Mouse (Mus musculus) frontal cortex, postnatal 14 days (tissue): ENCODE data around the gene Smtn.
A peak's percentile ranks its signal among the peaks of the same experiment; 100 is the strongest.

Experiments
- DNase-seq, 2 experiments: peaks; one replicate each; pipeline ENCODE4 v3.0.0; 2022; ENCODE audit warnings: low spot score in 2 of 2

The Smtn gene

GRCm38 (mm10) chr11:3547047-3547446 lies 6.6 kb upstream of the Smtn start:
- DNase-seq: no peak

DNA sequence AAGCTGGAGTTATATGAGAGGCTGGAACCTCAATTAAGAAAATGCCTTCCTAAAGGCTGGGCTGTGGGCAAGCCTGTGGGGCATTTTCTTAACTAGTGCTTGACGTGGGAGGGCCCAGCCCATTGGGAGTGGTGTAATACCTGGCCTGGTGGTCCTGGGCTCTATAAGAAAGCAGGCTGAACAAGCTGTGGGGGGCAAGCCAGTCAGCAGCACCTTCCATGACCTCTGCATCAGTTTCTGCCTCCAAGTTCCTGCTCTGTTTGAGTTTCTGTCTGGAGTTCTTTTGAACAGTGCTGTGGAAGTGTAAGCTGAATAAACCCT lies 5.8 kb upstream of the Smtn start:
- DNase-seq: no peak

- DNase-seq: no peak
Observed at GRCm38 (mm10) chr11:3545531-3546241, 5.3 kb upstream of the Smtn start.

DNA sequence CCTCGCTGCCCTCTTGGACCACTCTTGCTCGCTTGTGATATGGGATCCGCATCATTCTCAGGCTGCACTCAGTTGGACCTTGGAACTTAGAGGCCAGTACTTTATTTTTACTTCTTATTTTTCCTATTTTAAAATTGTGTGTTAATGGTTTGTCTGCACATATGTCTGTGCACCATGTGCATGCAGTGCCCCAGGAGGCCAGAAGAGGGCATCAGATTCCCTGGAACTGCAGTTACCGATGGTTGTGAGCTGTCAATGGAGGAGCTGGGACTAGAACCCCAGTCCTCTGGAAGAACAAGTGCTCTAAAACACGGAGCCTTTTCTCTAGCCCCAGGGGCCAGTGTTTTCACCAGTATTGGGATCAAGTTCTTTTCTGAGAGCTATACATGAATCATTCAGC lies 4.0 kb upstream of the Smtn start:
- DNase-seq: no peak

DNA sequence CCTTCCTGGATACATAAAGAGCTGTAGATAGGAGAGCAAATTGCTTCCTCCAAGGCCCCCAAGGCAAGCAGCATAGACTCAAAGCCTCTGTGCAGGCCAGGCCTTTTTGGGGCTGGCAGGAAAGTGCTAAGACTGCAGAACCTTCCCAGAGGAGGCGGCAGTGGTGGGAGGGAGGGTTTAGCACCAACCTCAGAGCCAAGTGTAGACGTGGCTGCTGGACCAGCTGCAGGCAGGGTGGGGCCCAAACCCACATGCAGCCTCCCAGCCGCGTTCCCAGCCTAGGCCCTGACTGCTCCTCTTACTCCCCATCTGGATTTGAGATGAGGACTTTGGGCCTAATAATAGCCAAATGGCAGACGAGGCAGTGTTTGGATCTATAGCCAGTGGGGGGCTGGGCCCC lies 2.6 kb upstream of the Smtn start:
- no peak for DNase-seq

DNA sequence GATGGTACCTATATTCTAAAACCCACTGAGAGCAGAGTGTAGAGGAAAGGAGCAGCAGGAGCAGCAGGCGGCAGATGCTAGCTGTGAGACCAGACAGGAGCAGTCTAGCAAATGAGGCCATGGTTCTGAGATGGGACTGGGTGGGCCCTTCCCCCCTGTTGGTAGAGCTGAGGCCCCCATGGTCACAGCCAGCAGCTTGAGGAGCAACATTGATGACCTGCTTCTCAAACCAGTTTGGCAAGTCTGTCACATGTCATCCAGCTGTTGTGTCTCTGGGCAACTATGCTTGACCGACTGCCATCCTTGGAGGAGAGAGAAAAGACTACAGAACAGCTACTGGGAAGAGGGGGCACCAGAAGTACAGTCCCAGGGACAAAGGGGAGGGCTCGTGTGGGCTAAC lies 1.5 kb upstream of the Smtn start:
- no peak for DNase-seq

DNA sequence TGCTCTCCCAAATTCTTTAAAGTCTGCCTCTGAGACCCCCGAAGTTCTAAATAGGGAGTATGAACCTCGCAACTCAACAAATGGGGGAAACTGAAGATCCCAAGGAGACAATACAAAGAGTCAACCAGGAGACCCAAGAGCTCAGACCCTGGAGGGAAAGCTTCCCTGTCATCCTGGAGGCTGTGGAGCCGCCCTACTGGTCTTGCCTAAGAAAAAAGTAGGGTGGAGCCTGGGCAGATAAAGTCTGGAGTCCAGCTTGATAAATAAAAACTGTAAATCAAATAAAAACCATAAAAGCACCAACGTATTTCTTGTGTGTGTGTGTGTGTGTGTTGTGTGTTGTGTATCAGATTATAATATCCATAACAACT lies 601 bp downstream of the Smtn start:
- no peak for DNase-seq

- peak; percentile 86 for DNase-seq
Observed at GRCm38 (mm10) chr11:3539111-3539825, 1.1 kb downstream of the Smtn start.

GRCm38 (mm10) chr11:3538341-3538740 lies 2.1 kb downstream of the Smtn start:
- DNase-seq: no peak

DNA sequence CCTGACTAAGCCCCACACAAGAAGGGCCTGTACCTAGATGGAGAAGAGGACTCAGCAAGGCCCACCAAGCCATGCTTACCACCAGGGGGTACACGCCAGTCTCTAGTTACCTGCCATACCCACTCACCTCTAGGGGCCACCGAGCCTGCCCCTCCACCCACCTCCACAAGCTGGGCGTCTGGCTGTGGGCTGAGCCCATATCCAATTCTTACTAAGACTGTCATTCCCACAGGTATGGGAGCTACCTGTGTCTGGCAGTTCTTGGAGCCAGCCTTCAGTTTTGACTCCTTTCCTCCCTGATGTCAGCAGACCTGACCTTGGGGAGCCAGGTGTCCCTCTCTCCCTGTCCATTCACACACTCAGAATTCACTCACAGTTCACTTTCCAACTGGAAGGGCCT lies 2.7 kb downstream of the Smtn start:
- DNase-seq: no peak

DNA sequence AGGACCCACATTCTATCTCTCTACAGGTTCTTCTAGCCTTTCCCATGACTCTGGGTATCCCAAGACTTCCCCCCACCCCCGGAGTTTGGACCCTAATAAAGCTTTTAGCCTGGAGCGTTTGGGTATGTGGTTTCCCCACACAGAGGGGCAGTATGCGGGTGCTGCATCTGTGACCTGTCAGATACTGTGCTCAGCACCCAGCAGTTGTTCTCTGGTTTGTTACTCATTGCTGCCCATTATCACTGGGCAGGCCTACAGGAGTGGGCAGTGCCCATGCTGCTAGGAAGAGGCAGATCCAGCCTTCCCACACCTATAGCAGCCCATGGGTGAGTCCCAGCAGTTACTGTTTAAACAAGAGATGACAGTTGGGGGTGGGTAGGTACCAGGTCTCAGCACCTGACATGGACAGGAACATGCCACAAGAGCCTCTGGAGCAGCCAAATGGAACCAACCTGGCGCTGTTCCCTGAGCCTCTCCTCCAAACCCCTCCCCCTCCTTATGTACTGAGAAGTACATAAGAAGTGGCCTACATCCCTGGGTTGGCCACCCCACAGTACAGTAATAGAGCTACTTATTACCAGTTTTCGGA lies 3.6 kb downstream of the Smtn start:
- no peak for DNase-seq

GRCm38 (mm10) chr11:3536082-3536481 lies 4.3 kb downstream of the Smtn start:
- no peak for DNase-seq

GRCm38 (mm10) chr11:3535406-3535986 lies 4.9 kb downstream of the Smtn start:
- peak; percentile 83 to 93 for DNase-seq

DNA sequence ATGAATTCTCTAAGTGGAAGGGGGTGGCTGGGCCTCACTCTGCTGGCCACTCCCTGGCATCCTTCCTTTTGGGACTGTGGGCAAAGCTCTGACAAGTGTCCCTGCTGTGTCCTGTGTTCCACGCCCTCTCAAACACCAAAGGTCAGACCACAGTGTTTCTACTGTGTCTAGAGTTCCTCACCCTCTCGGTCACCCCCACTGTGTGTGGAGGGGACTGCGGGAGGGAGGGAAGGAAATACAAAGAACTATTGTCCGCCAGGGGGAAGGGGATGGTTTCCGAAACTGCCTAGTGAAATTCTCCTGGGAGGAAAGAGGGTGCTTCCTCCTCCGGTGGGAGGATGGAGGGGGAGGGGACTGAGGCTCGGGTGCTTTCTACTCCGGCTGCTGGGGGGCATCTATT lies 5.5 kb downstream of the Smtn start:
- no peak for DNase-seq

DNA sequence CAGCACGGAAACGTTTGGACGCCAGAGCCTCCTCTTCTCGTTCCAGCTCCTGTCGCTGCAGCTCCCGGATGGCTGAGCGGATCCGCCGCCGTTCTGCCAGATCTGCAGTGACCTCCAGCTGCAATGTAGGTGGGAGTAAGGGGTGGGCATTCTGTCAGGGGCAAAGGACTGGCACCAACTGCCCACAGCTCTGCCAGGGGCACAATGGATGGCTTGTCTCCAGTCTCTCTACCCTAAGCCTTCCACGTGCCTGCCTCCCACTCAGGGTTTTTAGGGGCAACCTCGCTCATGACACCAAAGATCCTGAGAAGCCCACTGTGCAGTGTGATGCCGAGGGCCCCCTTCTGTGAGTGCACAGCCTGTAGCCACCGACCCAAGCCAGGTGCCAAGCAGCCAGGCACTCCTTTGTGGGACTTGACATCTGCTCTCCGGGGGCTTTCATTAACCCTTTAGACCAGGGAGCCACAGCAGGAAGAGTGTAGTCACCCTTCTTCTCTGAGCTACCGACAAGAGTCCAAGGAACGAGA lies 6.9 kb downstream of the Smtn start:
- no peak for DNase-seq

DNA sequence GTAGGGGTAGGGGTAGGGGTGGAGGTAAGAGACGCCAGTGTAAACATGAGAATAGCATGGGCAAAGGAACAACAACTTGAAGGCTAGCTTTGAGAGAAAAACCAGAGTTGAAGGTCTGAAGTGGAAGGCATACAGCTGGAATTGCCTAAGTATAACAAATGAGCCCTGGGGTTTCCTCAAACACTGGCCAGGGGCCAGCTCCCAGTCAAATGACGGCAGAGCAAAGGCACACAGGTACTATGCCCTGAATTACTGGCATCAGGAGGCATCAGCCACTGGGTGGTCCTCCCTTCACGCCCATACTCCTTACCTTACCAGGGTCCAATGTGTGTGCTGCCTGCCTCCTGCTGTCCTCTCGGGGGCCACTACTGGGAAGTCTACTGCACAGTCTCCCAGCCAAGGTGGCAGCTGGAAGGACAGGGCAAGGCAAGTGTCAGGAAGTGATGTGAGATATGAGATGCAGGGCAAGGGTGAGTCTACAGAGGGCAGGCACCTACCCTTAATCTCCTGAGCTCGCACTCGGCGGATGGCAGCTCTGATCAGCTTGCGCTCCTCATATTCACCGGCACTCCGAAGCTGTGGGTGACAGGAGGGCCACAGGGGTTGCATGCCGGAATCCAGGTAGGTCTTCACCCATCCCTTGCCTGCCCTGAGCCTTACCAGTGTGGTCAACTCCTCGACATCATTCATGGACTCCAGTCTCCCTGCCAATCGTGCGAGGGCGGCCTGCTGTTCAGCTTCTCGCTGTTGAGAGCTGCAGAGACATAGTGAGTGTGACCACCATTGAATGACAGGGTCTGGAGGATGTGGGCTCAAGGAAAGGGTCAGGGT lies 8.1 kb downstream of the Smtn start:
- DNase-seq: no peak

DNA sequence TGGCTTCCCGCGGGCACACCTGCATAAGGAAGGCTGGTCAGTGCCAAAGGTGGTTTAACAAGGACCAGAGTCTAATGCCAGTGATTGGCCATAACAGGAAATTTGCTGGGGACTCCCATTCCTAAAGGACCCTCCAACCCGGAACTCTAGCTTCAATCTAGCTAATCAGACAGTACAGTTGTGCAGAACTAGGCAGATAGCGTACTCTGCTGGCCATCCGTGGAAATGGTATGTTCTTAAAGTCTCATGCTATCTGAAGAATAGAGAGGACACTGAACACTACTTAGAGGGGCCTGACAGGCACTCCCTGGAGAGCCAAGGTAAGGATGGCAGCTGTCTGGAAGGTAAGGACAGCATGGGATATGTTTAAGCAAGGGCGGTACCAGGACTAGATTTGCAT lies 8.8 kb downstream of the Smtn start:
- no peak for DNase-seq

- DNase-seq: no peak
Observed at GRCm38 (mm10) chr11:3530731-3531130, 9.7 kb downstream of the Smtn start.

DNA sequence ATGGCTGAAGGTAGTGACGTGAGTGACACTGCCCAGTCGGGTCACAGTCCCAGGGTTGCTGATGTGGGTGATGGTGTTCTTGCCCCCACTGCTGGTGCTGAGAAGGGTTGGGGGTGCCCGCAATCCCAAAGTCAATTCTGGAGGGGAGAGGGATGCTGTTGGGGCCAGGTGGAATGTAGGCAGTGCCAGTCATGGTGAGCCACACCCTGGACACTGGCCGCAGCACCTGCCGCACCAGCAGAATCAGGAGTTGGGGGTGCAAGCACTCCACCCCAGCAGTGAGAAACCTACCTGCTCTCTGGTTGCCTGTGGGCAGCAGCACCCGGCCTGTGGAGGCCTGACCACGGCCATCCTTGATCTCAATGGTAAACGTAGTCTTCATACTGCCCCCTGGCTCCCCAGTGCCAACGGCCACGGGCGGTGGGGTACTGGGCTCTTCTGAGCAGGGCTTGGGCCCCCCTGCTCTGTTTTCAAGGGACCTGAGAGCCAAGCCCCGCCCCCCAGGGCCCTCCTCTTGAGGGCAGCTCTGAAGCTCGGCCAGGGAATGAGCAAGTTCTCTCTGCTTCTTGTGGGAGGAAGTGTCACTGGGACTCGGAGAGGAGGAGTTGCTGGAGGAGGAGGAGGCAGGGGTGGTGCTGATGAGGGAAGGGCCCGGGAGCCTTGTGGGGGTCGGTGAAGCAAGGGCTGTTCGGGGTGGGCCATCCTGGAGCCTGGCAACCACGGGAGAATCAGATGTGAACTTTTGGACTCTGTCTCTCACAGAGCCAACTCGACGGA lies 10.7 kb downstream of the Smtn start:
- no peak for DNase-seq

- no peak for DNase-seq
Observed at GRCm38 (mm10) chr11:3528208-3528607, 12.2 kb downstream of the Smtn start.

DNA sequence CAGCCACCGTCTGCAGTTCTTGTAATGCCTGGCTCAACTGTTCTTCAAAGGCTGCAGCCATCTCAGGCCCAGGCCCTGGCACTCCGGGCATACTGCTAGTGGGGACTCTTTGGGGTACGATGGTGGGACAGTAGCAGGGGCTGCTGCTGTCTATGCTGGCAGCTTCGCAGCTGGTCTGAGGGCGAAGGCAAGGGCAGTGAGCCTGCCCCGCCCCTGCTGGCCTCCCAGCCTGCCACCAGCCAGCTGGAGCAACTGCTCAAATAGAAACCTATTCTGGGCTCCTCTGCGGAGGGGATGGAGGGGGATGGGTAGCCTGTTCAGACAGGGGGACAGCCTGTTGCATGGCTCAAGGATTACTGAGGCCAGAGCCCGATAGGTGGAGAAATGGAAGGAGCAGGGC lies 12.6 kb downstream of the Smtn start:
- no peak for DNase-seq
